Mouse (Mus musculus) left cerebral cortex, postnatal 25 days (tissue): ENCODE results near the gene Etv6. TPM values are rescaled to one million over a fixed set of nuclear protein-coding genes. Genes with fewer than 3 reads are reported as not detected.

Source experiments
- DNase-seq, 2 experiments: peaks; one replicate each; pipeline ENCODE4 v3.0.0; 2022; ENCODE audit warnings: low spot score in 2 of 2, mixed read lengths in 1 of 2
- intact Hi-C: fragments of 180-260 bp; cut with DNase I; formaldehyde crosslinking; loops from one replicate; pipeline ENCODE4 v1.15.1; 2025
- total RNA-seq, 2 experiments: library from RNA; stranded (reverse); gene quantifications; 2 replicates each; pipeline ENCODE4 v1.2.3; 2021

The Etv6 gene
- total RNA-seq, 2 experiments from 2014 or later, result 17.9 to 18.2 TPM

- intact Hi-C loops, result loop anchor here (2.0 kb wide), 2 partner anchors 67 to 117 kb away; partner anchors contain the start of gene Etv6
Observed at GRCm38 (mm10) chr6:134151853-134152505, 116.5 kb downstream of the Etv6 start.

GRCm38 (mm10) chr6:134152539-134152938 is 117.0 kb downstream of the Etv6 start:
- peak; percentile 35 to 54 for DNase-seq
- intact Hi-C loops, result loop anchor here (2.0 kb wide), 2 partner anchors 66 to 118 kb away; partner anchors contain the start of gene Etv6

More at GRCm38 (mm10) chr6:134151853-134152505, 116.5 kb downstream of the Etv6 start:
- DNase-seq, result peak; percentile 49 to 89

GRCm38 (mm10) chr6:134154746-134155145 is 119.2 kb downstream of the Etv6 start:
- intact Hi-C loops, result loop anchor here (5.0 kb wide), 1 partner anchor 163 kb away; no protein-coding TSS in a partner anchor
- no peak for DNase-seq

GRCm38 (mm10) chr6:134155900-134156623 is 120.6 kb downstream of the Etv6 start:
- intact Hi-C loops, result loop anchor here (5.0 kb wide), 1 partner anchor 161 kb away; no protein-coding TSS in a partner anchor
- no peak for DNase-seq

GRCm38 (mm10) chr6:134157533-134158115 is 122.1 kb downstream of the Etv6 start:
- intact Hi-C loops, result loop anchor here (5.0 kb wide), 1 partner anchor 160 kb away; no protein-coding TSS in a partner anchor

GRCm38 (mm10) chr6:134158201-134158600 is 122.7 kb downstream of the Etv6 start:
- DNase-seq, result no peak
- intact Hi-C loops, result loop anchor here (5.0 kb wide), 1 partner anchor 159 kb away; no protein-coding TSS in a partner anchor

More at GRCm38 (mm10) chr6:134157533-134158115, 122.1 kb downstream of the Etv6 start:
- peak in 1 of 2 experiments; percentile 13 for DNase-seq

GRCm38 (mm10) chr6:134159672-134160071 is 124.2 kb downstream of the Etv6 start:
- intact Hi-C loops, result loop anchor here (5.0 kb wide), 1 partner anchor 158 kb away; no protein-coding TSS in a partner anchor
- DNase-seq, result no peak

- no peak for DNase-seq
- intact Hi-C loops, result no loop called here
Observed at GRCm38 (mm10) chr6:134161040-134161439, 125.5 kb downstream of the Etv6 start.

- DNase-seq, result no peak
- intact Hi-C loops, result no loop called here
Observed at GRCm38 (mm10) chr6:134163346-134163745, 127.8 kb downstream of the Etv6 start.

- intact Hi-C loops, result no loop called here
- DNase-seq, result no peak
Observed at GRCm38 (mm10) chr6:134164356-134164755, 128.9 kb downstream of the Etv6 start.

GRCm38 (mm10) chr6:134165012-134165411 is 129.5 kb downstream of the Etv6 start:
- intact Hi-C loops, result no loop called here
- no peak for DNase-seq

- intact Hi-C loops, result no loop called here
- DNase-seq, result no peak
Observed at GRCm38 (mm10) chr6:134167963-134168362, 132.5 kb downstream of the Etv6 start.

GRCm38 (mm10) chr6:134168799-134169198 is 133.3 kb downstream of the Etv6 start:
- no peak for DNase-seq
- intact Hi-C loops, result no loop called here

- intact Hi-C loops, result loop anchor here (5.0 kb wide), 1 partner anchor 134 kb away; the partner anchor contains the start of gene Etv6
- DNase-seq, result no peak
Observed at GRCm38 (mm10) chr6:134171235-134171634, 135.7 kb downstream of the Etv6 start.

- intact Hi-C loops, result loop anchor here (5.0 kb wide), 1 partner anchor 135 kb away; the partner anchor contains the start of gene Etv6
- DNase-seq, result peak; percentile 27 to 90
Observed at GRCm38 (mm10) chr6:134171906-134172728, 136.6 kb downstream of the Etv6 start.

- intact Hi-C loops, result loop anchor here (5.0 kb wide), 1 partner anchor 136 kb away; the partner anchor contains the start of gene Etv6
- DNase-seq, result no peak
Observed at GRCm38 (mm10) chr6:134173439-134173838, 137.9 kb downstream of the Etv6 start.

GRCm38 (mm10) chr6:134175059-134175458 is 139.6 kb downstream of the Etv6 start:
- DNase-seq, result no peak
- intact Hi-C loops, result no loop called here

GRCm38 (mm10) chr6:134177196-134177595 is 141.7 kb downstream of the Etv6 start:
- DNase-seq, result no peak
- intact Hi-C loops, result no loop called here
